Comparison of ENCODE assay signal across 8 mouse cellular contexts in the genomic region with DNA sequence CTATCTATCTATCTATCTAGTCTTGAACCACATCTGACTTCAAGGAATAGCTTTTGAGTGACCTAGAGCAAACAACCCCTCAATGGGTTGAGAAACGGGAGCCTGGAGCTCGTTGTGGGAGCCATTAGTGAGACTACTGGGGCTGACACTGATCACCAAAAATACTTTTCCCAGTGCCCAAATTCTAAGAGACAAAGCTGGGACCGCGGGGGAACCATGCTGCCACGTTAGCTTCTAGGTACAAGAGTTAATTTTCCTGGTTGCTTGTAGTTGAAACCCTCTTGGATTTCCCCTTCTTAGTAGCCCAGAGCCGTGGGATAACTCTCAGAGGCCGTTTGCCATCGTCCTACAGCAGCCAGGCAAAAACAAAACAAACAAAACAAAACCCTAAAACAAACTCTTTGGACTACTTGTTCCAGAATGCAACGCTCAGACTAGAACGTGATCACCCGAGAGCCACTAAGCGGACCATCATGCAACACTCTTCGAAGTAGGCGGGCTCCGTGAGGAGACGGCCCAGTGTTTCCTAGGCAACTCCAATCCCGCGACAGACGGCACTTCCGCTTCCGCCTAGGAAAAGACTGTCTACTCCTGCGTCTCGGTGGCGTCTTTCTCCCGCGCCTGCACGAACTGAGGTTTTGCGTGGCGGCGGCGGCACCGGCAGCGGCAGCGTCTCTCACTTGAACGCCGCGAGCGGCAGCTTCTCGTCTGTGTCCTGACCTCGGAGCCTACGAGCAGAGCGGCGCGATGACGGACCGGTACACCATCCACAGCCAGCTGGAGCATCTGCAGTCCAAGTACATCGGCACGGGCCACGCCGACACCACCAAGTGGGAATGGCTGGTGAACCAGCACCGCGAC. TPM values are rescaled to one million over a fixed set of nuclear protein-coding genes. Genes with fewer than 3 reads are reported as not detected.
DNase-seq lines count a peak whose midpoint lies in the region; ATAC-seq and TF ChIP-seq lines count a peak whose summit lies in the region.

No protein-coding gene starts in this region.

- peak overlapping the region; percentile 39 for H3K27ac ChIP-seq in bone marrow, adult 2 months (ENCODE audit: control insufficient read depth, insufficient read depth, low read depth, low read length, poor library complexity)
- peak overlapping the region; percentile 76 for H3K27ac ChIP-seq in embryonic facial prominence, embryonic 15.5 days (replicated peaks)
- H3K27ac ChIP-seq in limb, embryonic 14.5 days (replicated peaks; ENCODE audit: low read depth, low read length): peak overlapping the region; percentile 68
- H3K27ac ChIP-seq in midbrain, postnatal 0 days (ENCODE audit: low read depth, low read length): peak overlapping the region; percentile 77

- H3K36me3 ChIP-seq in embryonic facial prominence, embryonic 15.5 days: no peaks in the 10 kb centered on the region; the same call in 1 of the 2 replicates
- peaks cover 4% of the 10 kb centered on the region; the same call in 1 of the 2 replicates for H3K36me3 ChIP-seq in limb, embryonic 14.5 days (ENCODE audit: control insufficient read depth, insufficient read depth, low read length)
- no peaks in the 10 kb centered on the region for H3K36me3 ChIP-seq in midbrain, postnatal 0 days (ENCODE audit: insufficient read depth, low read length)

- WGBS in bone marrow, adult 2 months: 2% methylated on average over 52 of the region's 52 CpGs
- WGBS in embryonic facial prominence, embryonic 15.5 days: 3% methylated on average over 52 of the region's 52 CpGs
- 5% methylated on average over 48 of the region's 52 CpGs for WGBS in limb, embryonic 14.5 days
- WGBS in midbrain, postnatal 0 days: 3% methylated on average over 52 of the region's 52 CpGs

- peaks cover 2% of the 10 kb centered on the region; the same call in 1 of the 2 replicates for H3K4me1 ChIP-seq in bone marrow, adult 2 months (ENCODE audit: control insufficient read depth, insufficient read depth, low read length)
- H3K4me1 ChIP-seq in embryonic facial prominence, embryonic 15.5 days: peaks cover 12% of the 10 kb centered on the region
- peaks cover 11% of the 10 kb centered on the region for H3K4me1 ChIP-seq in limb, embryonic 14.5 days (ENCODE audit: control insufficient read depth, insufficient read depth, low read length)
- H3K4me1 ChIP-seq in midbrain, postnatal 0 days (ENCODE audit: insufficient read depth, low read length): peaks cover 6% of the 10 kb centered on the region

- no peaks in the 10 kb centered on the region for H3K27me3 ChIP-seq in embryonic facial prominence, embryonic 15.5 days
- no peaks in the 10 kb centered on the region for H3K27me3 ChIP-seq in limb, embryonic 14.5 days (ENCODE audit: control insufficient read depth, insufficient read depth, low read length)
- H3K27me3 ChIP-seq in midbrain, postnatal 0 days (ENCODE audit: insufficient read depth, low read length): no peaks in the 10 kb centered on the region

- H3K4me2 ChIP-seq in embryonic facial prominence, embryonic 15.5 days (replicated peaks): peak overlapping the region; percentile 87
- peak overlapping the region; percentile 60 for H3K4me2 ChIP-seq in limb, embryonic 14.5 days (replicated peaks; ENCODE audit: low read depth, low read length, severe bottlenecking)
- peak overlapping the region; percentile 88 for H3K4me2 ChIP-seq in midbrain, postnatal 0 days (ENCODE audit: low read depth, low read length, poor library complexity, severe bottlenecking)

- peak overlapping the region; percentile 97 for H3K4me3 ChIP-seq in bone marrow, adult 2 months (replicated peaks; ENCODE audit: control insufficient read depth, low read depth, low read length)
- peak overlapping the region; percentile 77 for H3K4me3 ChIP-seq in embryonic facial prominence, embryonic 15.5 days (replicated peaks)
- peak overlapping the region; percentile 88 for H3K4me3 ChIP-seq in limb, embryonic 14.5 days (replicated peaks; ENCODE audit: low read length)
- peak overlapping the region; percentile 64 for H3K4me3 ChIP-seq in midbrain, postnatal 0 days (ENCODE audit: low read depth, low read length)

- H3K9me3 ChIP-seq in embryonic facial prominence, embryonic 15.5 days (replicated peaks): no peaks in the 10 kb centered on the region
- H3K9me3 ChIP-seq in limb, embryonic 14.5 days (ENCODE audit: control insufficient read depth, low read length): no peaks in the 10 kb centered on the region
- H3K9me3 ChIP-seq in midbrain, postnatal 0 days (ENCODE audit: low read length): no peaks in the 10 kb centered on the region

- peak overlapping the region; percentile 81 for H3K9ac ChIP-seq in embryonic facial prominence, embryonic 15.5 days
- peak overlapping the region; percentile 68 for H3K9ac ChIP-seq in limb, embryonic 14.5 days (ENCODE audit: low read depth, low read length, severe bottlenecking)
- H3K9ac ChIP-seq in midbrain, postnatal 0 days (replicated peaks; ENCODE audit: low read length, poor library complexity, severe bottlenecking): peak overlapping the region; percentile 71

- peak; percentile 57; the same call in 1 of the 2 replicates for TF ChIP-seq POLR2A in bone marrow, adult 2 months (IDR thresholded peaks at IDR 0.05; ENCODE audit: borderline replicate concordance, control insufficient read depth, low read depth, low read length)
- 0 out of 2 replicates have a peak, but pooled peaks have one; percentile 12 for TF ChIP-seq POLR2A in limb, embryonic 14.5 days (IDR thresholded peaks at IDR 0.05; ENCODE audit: borderline replicate concordance, extremely low read depth, insufficient read depth, insufficient read length)

- no peak for TF ChIP-seq CTCF in bone marrow, adult 2 months (IDR thresholded peaks at IDR 0.05; ENCODE audit: control insufficient read depth, insufficient read depth, low read length)
- TF ChIP-seq CTCF in midbrain, postnatal 0 days (IDR thresholded peaks at IDR 0.05): no peak

- ATAC-seq in embryonic facial prominence, embryonic 15.5 days (ENCODE audit: insufficient number of reproducible peaks, low FRiP score, low TSS enrichment, low read depth): peak; percentile 99
- ATAC-seq in limb, embryonic 14.5 days (ENCODE audit: low FRiP score, low read depth): peak; percentile 99
- peak; percentile 99 for ATAC-seq in midbrain, postnatal 0 days (ENCODE audit: low FRiP score)

- DNase-seq in 416B (ENCODE audit: low read depth): peak; percentile 98
- peak; percentile 96 for DNase-seq in heart, adult 8-10 months (ENCODE audit: low spot score)
- peak; percentile 98 for DNase-seq in kidney, adult 9 months
- peak; percentile 97 for DNase-seq in limb, embryonic 14.5 days (ENCODE audit: low spot score)
- peak; percentile 99 for DNase-seq in midbrain, postnatal 0 days (ENCODE audit: low spot score)
- DNase-seq in spleen, postnatal 14 days (ENCODE audit: low spot score in 2 of 2): peak; percentile 78 to 90

RNA-seq across cellular contexts. Expression of a gene that starts 3.0 kb away (rescaled TPM):
- 10.7 and 15.7 TPM in 2 replicates for polyA plus RNA-seq in bone marrow, adult 2 months (2011; ENCODE audit: insufficient read depth, insufficient read length, low replicate concordance, missing spikeins)
- 35.0 and 35.4 TPM in 2 replicates for polyA plus RNA-seq in embryonic facial prominence, embryonic 15.5 days (2015; fragmentation: Nextera tagmentation; extraction: Ambion mirVana)
- total RNA-seq in heart, adult 8-10 months (2022): 1 to 10 TPM; 6.5 to 7.8 (median 7.1) TPM
- 50.0 and 73.4 TPM in 2 replicates for polyA plus RNA-seq in limb, embryonic 14.5 days (2012; rRNA removed)
- 41.6 and 45.6 TPM in 2 replicates for polyA plus RNA-seq in limb, embryonic 14.5 days (2014; fragmentation: Nextera tagmentation; extraction: Ambion mirVana)
- total RNA-seq in midbrain, postnatal 0 days (2014; rRNA removed): 18.4 and 24.8 TPM in 2 replicates
- 24.2 and 24.8 TPM in 2 replicates for polyA plus RNA-seq in midbrain, postnatal 0 days (2015; fragmentation: Nextera tagmentation; extraction: Ambion mirVana)

RNA-seq across cellular contexts. Expression of a gene that starts 44.0 kb away (rescaled TPM):
- 13.2 and 28.8 TPM in 2 replicates for polyA plus RNA-seq in bone marrow, adult 2 months (2011; ENCODE audit: insufficient read depth, insufficient read length, low replicate concordance, missing spikeins)
- 5.6 and 6.8 TPM in 2 replicates for polyA plus RNA-seq in embryonic facial prominence, embryonic 15.5 days (2015; fragmentation: Nextera tagmentation; extraction: Ambion mirVana)
- total RNA-seq in heart, adult 8-10 months (2022): 1 to 10 TPM; 1.7 to 2.5 (median 2.3) TPM
- 2.1 TPM in 2 replicates for polyA plus RNA-seq in limb, embryonic 14.5 days (2012; rRNA removed)
- polyA plus RNA-seq in limb, embryonic 14.5 days (2014; fragmentation: Nextera tagmentation; extraction: Ambion mirVana): 4.4 TPM in 2 replicates
- 1.8 and 7.8 TPM in 2 replicates for total RNA-seq in midbrain, postnatal 0 days (2014; rRNA removed)
- polyA plus RNA-seq in midbrain, postnatal 0 days (2015; fragmentation: Nextera tagmentation; extraction: Ambion mirVana): 0.92 and 1.1 TPM in 2 replicates

RNA-seq across cellular contexts. Expression of a gene that starts 52.2 kb away (rescaled TPM):
- 2.9 and 3.1 TPM in 2 replicates for polyA plus RNA-seq in bone marrow, adult 2 months (2011; ENCODE audit: insufficient read depth, insufficient read length, low replicate concordance, missing spikeins)
- polyA plus RNA-seq in embryonic facial prominence, embryonic 15.5 days (2015; fragmentation: Nextera tagmentation; extraction: Ambion mirVana): 220 and 243 TPM in 2 replicates
- 1 to 10 TPM; 4.1 to 9.4 (median 6.5) TPM for total RNA-seq in heart, adult 8-10 months (2022)
- 841 and 1,093 TPM in 2 replicates for polyA plus RNA-seq in limb, embryonic 14.5 days (2012; rRNA removed)
- 298 and 354 TPM in 2 replicates for polyA plus RNA-seq in limb, embryonic 14.5 days (2014; fragmentation: Nextera tagmentation; extraction: Ambion mirVana)
- 39.0 and 122 TPM in 2 replicates for total RNA-seq in midbrain, postnatal 0 days (2014; rRNA removed)
- 16.1 and 20.1 TPM in 2 replicates for polyA plus RNA-seq in midbrain, postnatal 0 days (2015; fragmentation: Nextera tagmentation; extraction: Ambion mirVana)

Comparison
In these comparisons a context has a peak if more than half of its experiments do, and no peak if none do; other contexts are left out.
1. Peak in every context shown above with its lines: DNase-seq, ATAC-seq, H3K4me3 ChIP-seq and H3K27ac ChIP-seq.
2. RNA of a gene that starts 52.2 kb away (polyA plus RNA-seq): 298 to 1,093 TPM in limb, embryonic 14.5 days and 220 to 243 TPM in embryonic facial prominence, embryonic 15.5 days; 16.1 to 20.1 TPM in midbrain, postnatal 0 days and 2.9 to 3.1 TPM in bone marrow, adult 2 months; every median in the first group is over 10 times any median in the second.